Mouse (Mus musculus) cerebellum, adult 2 months (tissue): ENCODE results near the gene Cfap43.

ENCODE experiments used
- CTCF ChIP-seq: fragments of 200-500 bp; IDR thresholded peaks from 2 replicates; pipeline ENCODE4 v1.5.1; 2011; ENCODE audit warnings: low read depth, mild to moderate bottlenecking, control low read depth, low read length, moderate library complexity, borderline replicate concordance; ENCODE audit not compliant: insufficient read depth
- POLR2A ChIP-seq: fragments of 200-500 bp; IDR thresholded peaks from 2 replicates; pipeline ENCODE4 v1.6.1; 2011; ENCODE audit warnings: low read length, control low read depth, borderline replicate concordance; ENCODE audit not compliant: insufficient read depth

- no peak for TF ChIP-seq POLR2A
- no peak for TF ChIP-seq CTCF
Measured at GRCm38 (mm10) chr19:47699743-47700142, 219.3 kb downstream of the Cfap43 start.
